Mouse (Mus musculus): Measurements from ENCODE around the gene Abcc2.
A peak's percentile ranks its signal among the peaks of the same experiment; 100 is the strongest.

The Abcc2 gene

GRCm38 (mm10) chr19:43851996-43852630 lies 70.1 kb downstream of the Abcc2 start:
- DNase-seq (ENCODE audit: low read depth, low spot score) = peak; percentile 59

- DNase-seq (ENCODE audit: low read depth, low spot score) = no peak
These were observed 71.0 kb downstream of the Abcc2 start for GRCm38 (mm10) chr19:43852837-43853545.

- DNase-seq (ENCODE audit: low read depth, low spot score) = peak; percentile 91
These were observed 75.4 kb downstream of the Abcc2 start for GRCm38 (mm10) chr19:43857347-43857746.

- no peak for DNase-seq (ENCODE audit: low read depth, low spot score)
These were observed 88.4 kb downstream of the Abcc2 start for GRCm38 (mm10) chr19:43870418-43870817.

- peak; percentile 83 for DNase-seq (ENCODE audit: low read depth, low spot score)
These were observed 92.4 kb downstream of the Abcc2 start for GRCm38 (mm10) chr19:43874351-43874750.

- no peak for DNase-seq (ENCODE audit: low read depth, low spot score)
These were observed 94.0 kb downstream of the Abcc2 start for GRCm38 (mm10) chr19:43875996-43876395.

- DNase-seq (ENCODE audit: low read depth, low spot score) = no peak
These were observed 95.4 kb downstream of the Abcc2 start for GRCm38 (mm10) chr19:43877364-43877763.

GRCm38 (mm10) chr19:43878111-43879092 lies 96.4 kb downstream of the Abcc2 start:
- DNase-seq (ENCODE audit: low read depth, low spot score) = no peak

- peak; percentile 85 for DNase-seq (ENCODE audit: low read depth, low spot score)
These were observed 97.6 kb downstream of the Abcc2 start for GRCm38 (mm10) chr19:43879401-43880212.

GRCm38 (mm10) chr19:43880420-43880819 lies 98.4 kb downstream of the Abcc2 start:
- DNase-seq (ENCODE audit: low read depth, low spot score) = peak; percentile 44

GRCm38 (mm10) chr19:43881615-43882014 lies 99.6 kb downstream of the Abcc2 start:
- peak; percentile 53 for DNase-seq (ENCODE audit: low read depth, low spot score)

GRCm38 (mm10) chr19:43882895-43883573 lies 101.0 kb downstream of the Abcc2 start:
- peak; percentile 33 for DNase-seq (ENCODE audit: low read depth, low spot score)

- DNase-seq (ENCODE audit: low read depth, low spot score) = no peak
These were observed 102.9 kb downstream of the Abcc2 start for GRCm38 (mm10) chr19:43884668-43885498.

GRCm38 (mm10) chr19:43886371-43887099 lies 104.5 kb downstream of the Abcc2 start:
- DNase-seq (ENCODE audit: low read depth, low spot score) = peak; percentile 51

- DNase-seq (ENCODE audit: low read depth, low spot score) = peak; percentile 36
These were observed 105.2 kb downstream of the Abcc2 start for GRCm38 (mm10) chr19:43887242-43887641.

- no peak for DNase-seq (ENCODE audit: low read depth, low spot score)
These were observed 105.7 kb downstream of the Abcc2 start for GRCm38 (mm10) chr19:43887725-43888124.

Data from ES-CJ7 (cell line).